Mouse (Mus musculus): ENCODE data around the gene Aldh1a2.
A peak's percentile ranks its signal among the peaks of the same experiment; 100 is the strongest.

The Aldh1a2 gene

GRCm38 (mm10) chr9:71290730-71291129 lies 75.1 kb downstream of the Aldh1a2 start:
- no peak for DNase-seq

DNA sequence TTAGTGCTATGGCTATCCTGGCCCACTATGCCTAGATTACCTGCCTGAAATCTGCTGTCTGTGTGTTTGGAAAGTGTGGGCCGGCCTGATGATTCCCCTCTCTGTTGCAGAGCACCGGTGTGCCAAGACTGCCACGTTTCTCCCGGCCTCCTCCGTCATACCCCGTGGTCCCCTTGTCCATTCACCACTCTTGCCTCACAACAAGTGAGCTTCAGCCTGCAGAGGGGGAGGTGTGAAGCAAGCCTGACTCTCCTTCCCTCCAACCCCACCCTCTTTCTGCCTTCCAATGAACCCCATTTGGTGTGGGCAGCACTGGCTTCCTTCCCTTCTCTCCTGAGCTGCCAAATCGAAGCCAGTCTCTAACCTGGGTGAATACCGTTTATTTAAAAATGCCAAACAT lies 79.9 kb downstream of the Aldh1a2 start:
- DNase-seq: no peak

- peak; percentile 26 to 32 for DNase-seq
Observed at GRCm38 (mm10) chr9:71303594-71303993, 88.0 kb downstream of the Aldh1a2 start.

GRCm38 (mm10) chr9:71307106-71307789 lies 91.7 kb downstream of the Aldh1a2 start:
- DNase-seq: no peak

DNA sequence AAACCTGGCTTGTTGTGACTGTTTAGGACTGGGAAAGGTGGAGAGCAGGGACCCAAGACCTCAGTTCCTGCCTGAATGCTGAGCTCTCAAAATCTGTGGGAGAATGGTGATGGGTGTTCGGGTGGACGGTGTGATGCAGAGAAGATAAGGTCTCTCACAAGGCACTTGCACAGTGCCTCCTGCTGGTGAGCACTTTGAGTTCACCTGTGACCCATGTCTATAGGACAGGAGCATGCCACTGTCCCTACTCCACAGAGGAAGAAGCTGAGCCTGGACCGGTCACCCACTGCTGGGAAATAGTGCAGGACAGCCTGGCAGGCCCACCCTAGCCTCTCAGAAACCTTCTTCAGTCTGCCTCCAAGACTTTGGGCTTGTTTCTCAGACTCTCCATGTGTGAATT lies 100.4 kb downstream of the Aldh1a2 start:
- peak in 1 of 2 experiments; percentile 5 for DNase-seq

- no peak for DNase-seq
Observed at GRCm38 (mm10) chr9:71317096-71317920, 101.7 kb downstream of the Aldh1a2 start.

DNA sequence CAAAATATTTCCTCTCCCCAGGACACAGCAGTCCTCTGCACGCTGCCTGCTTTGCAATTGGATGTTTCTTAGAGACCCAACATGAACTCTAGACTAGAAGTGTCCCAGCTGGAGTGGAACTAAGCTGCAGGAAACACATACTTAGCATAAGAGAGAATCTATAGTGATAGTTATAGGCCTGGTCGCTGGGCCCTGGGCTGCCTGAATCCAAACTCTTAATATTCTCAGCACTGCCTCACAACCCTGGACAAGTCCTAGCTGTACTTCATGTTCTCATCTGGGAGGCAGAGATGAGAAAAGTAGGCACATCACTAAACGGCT lies 102.3 kb downstream of the Aldh1a2 start:
- no peak for DNase-seq

- no peak for DNase-seq
Observed at GRCm38 (mm10) chr9:71319776-71320175, 104.2 kb downstream of the Aldh1a2 start.

DNA sequence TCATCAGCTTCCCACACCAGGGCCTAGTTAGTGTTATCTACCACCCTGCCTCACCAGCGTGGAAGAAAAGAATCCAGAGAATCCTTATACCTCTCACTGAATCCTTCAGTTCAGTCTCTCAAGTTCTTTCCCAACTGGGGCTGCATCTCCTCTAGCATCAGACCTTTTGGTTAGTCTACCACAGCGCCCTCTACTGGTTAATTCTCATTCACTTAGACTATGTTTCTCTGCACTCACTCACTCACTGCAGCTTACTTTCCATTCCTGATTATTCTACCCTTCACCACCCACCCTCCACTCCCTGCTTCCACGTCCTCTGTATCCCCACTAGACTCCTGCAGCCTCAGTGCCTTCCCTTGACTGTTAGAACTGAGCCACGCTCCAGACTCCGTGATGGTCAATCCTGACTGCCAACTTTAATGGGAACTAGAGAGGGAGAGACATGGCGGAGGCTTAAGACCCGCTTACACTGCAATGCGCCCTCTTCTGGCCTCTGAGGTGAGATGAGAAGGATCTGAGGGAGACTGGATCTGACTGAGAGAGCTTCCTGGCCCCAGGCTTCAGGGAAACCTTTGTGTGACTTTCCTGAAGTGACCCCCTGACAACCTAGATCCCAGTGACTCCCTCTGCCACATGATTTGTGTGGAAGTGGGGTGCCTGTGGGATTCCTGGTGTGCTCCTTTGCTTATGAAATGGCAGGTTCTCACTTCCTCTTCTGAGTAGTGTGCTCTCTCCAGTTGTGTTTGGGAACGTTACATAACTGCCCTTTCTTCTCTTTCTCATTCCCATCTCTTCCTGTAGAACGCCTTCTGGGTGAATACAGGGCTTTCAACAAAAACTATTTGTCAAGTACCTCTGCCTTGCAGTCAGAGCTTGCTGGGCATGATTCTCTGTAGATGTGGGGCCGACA lies 104.9 kb downstream of the Aldh1a2 start:
- peak; percentile 3 to 13 for DNase-seq

DNA sequence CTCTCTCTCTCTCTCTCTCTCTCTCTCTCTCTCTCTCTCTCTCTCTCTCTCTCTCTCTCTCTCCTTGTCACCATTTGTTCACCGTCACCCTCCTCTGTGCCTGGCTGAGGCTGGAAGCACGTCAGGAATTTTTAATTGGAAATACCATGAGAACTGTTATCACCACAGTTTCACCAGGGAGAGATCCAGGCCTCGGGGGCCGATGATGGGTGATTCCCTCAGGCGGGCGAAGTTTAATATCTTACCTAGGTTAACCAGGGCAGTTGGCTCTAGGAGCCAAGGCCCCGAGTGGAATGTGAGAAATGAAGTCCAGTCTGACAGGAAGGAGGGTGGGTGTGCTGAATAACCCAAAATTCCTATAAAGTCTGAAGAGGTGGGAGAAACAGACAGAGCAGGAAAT lies 105.8 kb downstream of the Aldh1a2 start:
- no peak for DNase-seq

DNA sequence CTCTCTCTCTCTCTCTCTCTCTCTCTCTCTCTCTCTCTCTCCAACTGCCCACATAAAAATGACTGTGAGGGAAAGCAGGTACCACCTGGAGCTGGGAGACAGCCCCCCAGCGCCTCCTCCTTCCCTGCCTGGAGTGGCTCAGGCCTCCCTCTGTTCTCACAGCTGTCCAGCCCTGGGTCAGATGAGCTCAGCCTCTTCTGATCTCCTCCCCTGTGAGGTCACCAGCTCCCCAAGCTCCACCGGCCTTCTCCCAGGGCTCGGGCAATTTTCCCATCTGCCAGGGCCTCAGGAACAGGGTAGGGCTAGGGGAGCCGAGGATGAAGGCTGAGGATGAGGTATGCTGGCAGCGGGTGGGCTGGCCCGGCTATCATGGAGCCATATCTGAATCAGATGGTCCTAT lies 106.3 kb downstream of the Aldh1a2 start:
- no peak for DNase-seq

DNA sequence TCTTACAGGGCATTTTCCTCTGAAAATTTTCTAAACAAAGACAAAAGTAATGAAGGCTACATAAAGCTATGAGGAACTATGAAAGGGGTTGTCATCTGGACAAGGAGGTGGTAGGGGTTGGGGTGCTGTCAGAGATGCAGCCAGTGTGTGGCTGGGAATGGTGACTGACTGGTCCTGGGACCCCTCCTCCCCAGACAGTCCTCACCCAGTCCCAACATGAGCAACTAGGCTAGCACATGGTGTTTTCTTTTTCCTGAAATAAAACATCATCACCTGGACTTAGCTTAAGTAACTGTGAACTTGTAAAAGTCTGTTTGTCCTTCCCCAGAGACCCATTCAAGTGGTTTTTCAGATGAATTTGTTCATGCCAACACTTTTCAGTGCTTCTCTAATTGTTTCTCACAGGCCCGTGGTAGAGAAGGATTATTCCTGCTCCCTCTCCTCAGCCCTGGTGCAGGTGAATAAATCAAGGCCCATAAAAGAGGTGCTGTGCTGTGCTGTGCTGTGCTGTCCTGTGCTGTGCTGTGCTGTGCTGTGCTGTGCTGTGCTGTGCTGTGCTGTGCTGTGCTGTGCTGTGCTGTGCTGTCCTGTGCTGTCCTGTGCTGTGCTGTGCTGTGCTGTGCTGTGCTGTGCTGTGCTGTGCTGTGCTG lies 107.8 kb downstream of the Aldh1a2 start:
- no peak for DNase-seq

DNA sequence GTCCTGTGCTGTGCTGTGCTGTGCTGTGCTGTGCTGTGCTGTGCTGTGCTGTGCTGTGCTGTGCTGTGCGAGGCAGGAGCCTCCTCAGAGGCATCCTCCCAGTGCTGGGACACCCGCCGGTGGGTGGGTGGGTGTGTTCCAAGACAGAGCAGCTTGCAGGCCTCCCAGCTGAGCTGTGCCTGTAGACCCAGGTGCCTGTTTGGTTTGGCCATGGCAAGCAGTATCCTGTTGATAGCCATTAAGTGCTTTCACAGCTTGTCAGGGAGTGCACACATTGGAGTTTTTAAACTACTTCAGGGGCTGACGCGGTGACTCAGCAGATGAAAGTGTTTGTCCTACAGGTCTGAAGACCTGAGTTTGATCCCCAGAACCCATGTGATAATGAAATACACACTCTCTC lies 108.5 kb downstream of the Aldh1a2 start:
- DNase-seq: no peak

DNA sequence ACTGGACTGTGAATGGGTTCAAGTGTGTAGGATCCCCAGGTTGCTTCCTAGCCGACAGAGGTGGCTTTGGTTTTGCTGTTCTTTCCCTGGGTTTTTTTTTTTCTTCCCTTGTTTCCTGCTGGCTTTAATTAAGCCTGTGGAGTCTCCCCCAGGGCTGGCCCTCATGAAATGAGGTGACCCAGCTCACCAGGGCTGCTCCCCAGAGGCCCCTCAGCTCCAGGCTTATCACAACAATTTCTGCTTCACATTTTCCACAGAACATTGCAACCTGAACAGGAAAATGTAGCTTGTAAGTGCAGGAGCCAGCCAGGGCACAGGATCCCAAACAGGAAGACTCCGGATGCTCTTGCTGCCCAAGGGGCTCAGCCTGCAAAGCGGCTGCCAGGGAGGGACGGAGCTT lies 110.7 kb downstream of the Aldh1a2 start:
- no peak for DNase-seq

DNA sequence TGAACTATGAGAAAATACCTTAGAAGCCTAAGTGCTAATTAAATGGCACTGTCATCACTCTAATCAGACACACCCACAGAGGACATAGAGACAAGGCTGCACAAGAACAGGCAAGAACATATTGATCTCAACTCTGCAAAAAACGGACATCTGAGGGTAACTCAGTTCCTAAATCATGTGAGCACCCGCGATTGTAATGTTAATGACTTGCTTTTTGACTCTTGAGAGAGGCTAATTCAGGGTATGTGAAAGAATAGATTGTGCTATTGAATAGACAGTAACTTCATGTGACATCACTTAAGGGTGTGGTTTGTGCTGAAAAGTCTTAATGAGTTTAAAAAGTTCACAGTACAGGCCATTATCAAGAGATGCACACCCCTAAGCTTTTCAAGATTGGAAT lies 116.1 kb downstream of the Aldh1a2 start:
- DNase-seq: no peak

DNA sequence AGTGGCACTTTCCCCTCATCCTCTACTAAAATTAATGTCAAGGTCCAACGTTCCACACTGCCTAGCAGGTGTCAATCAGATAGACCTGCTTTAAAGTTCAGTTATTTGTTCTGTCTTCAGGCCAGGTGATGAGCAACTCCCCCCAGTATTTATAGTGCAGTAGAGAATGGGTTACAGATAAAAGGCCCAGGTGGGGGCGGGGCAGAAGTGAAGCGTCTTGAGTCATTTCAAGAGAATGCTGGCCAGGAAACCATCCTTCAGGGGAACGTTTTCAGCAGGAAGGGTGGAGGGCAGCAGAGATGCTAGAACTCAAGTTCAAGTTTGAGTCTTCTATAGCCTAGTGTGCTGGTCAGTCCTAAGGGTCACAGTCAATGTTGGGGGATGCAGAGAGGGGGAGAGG lies 121.1 kb downstream of the Aldh1a2 start:
- no peak for DNase-seq

DNA sequence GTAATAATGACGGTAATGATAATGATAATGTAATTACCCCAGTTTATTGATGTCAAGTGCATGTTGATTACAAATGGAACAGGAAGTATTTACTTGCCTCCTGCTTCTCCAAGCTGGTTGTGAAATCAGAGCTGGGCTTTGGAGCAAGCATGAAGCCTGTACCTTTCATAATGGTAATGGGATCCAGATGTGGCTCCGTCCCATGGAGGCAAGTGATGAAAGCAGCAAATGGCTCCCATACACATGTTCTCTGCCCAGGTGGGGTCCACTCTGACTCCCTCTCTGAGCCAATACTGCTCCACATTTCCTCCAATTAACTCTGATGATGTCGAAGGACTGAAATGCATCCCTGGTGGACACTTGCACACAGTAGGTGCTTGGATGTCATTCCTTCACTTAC lies 121.8 kb downstream of the Aldh1a2 start:
- DNase-seq: no peak

GRCm38 (mm10) chr9:71340116-71340515 lies 124.5 kb downstream of the Aldh1a2 start:
- DNase-seq: no peak

Data from B cell, adult 2 months (primary cell).